Mouse (Mus musculus) cerebellum, postnatal 4 days (tissue): ENCODE measurements around the gene Fam207a.

Experiments used
- DNase-seq, 2 experiments: peaks; one replicate each; pipeline ENCODE4 v3.0.0; 2022; ENCODE audit warnings: low spot score in 2 of 2, mixed read lengths in 1 of 2

The Fam207a gene

DNA sequence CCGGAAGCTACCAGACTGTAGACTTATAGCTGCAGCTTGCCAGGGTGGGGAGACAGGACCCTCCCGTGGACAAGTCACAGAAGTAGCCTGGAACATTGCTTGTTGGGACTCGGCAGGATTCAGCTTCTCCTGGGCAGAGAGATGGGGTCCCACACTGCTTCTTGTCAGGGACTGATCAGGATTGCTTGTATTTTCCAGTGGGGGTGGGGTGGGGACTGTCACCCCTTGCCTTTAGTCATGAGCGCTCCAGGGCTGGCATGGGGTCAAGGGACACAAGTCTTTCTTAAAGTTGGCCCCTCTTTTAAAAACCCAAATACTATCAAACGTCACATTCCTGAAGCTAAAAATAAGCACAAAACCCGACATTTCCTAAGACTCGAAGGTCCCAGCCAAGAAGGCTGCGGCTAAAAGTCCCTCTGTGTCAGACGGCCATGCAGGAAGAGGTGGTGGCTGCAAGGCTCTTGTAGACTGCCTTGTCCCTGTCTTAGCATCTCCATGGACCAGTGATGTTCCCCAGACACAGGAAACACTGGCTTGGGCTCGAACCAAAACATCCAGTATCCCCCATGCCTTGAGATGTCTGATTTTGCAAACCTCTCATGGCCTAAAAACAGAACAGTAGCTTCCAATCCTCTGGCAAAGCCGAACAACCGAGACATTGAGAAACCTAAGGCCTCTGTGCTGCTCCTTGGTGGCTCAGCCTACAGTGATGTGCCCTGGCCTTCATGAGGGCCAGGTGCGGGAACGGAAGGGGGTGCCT is 60.2 kb downstream of the Fam207a start:
- no peak for DNase-seq

DNA sequence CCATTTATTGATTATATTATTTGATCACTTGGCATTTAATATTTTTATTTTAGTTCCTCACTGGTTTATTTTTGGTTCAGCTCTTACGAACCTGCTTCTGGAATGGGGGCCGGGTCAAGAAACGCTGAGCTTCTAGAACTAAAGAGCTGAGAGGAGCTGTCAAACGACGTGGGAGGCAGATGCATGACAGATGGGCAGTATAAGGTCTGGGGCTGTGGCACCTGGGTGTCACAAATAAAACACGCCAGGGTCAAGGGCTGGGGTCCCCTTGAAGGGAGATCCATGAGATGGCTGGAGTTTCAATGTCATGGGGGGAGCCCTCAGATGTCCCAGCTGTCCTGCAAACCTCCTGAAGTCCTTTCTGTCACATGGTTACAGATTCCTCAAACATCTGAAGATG is 60.8 kb downstream of the Fam207a start:
- DNase-seq = no peak

DNA sequence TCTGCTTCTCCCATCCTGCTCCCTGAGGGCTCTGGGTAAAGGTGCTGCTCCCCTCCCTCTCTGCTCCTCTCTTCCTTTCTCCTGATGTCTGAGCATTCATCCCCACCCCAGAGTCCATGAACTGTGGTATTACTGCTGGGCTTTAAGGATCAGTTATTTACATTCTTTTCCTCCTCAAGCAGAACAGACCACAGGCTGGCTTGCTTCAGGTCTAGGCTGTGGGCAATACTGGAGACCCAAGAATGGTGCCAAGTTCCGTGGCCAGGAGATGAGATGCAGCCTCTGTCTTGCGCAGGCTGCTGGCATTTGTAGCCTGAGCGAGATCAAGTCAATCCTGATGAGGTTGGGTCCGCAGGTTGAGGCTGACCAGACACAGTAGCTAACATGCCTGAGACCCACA is 63.8 kb downstream of the Fam207a start:
- no peak for DNase-seq

DNA sequence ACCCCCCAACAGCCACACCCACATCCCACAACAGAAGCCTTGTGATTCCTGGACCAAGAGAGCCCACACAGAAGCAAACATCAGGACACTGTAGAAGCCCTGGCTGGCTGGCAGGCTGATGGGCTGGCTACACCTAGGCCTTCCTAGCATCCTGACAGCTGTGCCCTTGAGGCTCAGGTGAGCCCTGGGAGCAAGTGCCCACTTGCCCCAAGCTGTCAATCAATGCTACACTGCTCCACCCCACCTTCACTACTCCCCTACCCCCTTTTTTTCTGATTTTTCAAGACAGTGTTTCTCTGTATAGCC is 65.5 kb downstream of the Fam207a start:
- no peak for DNase-seq

DNA sequence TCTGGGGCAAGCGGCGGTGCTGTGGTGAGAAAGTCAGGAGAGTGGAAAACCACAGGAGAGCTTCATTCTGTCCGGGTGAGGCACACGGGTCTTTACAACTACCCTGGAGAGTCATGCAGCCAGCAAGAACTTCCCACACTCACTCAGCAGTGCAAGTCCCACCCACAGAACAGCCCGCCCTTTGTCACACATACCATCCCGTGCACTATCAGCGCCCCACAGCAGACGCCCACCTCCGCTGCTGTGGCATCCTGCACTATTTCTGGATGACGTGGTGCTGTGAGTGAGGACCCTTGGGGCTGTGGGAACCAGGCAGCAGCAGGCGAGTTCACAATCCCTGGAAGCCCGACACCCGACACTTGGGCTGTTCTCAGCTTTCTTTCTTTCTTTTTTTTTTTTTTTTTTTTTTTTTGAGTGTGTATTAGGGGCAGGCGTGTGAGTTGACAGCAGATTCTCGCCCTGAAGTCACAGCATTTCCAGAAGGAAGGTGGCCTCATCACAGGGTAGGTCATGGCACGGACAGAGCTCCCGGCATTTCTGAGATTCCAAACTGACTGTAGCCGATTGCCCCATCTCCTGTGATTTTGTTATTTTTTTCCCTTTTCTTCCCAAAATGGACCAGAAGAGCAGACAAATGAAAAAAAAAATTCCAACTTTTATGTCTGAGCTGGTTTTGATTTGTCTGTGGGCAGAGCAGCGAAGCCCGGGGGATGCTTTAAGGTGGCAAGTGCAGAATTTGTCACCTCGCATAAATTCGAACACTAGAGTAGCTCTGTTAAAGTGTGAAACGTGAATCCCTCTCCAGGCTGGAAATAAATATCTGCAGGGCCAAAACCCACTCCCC is 66.0 kb downstream of the Fam207a start:
- no peak for DNase-seq

DNA sequence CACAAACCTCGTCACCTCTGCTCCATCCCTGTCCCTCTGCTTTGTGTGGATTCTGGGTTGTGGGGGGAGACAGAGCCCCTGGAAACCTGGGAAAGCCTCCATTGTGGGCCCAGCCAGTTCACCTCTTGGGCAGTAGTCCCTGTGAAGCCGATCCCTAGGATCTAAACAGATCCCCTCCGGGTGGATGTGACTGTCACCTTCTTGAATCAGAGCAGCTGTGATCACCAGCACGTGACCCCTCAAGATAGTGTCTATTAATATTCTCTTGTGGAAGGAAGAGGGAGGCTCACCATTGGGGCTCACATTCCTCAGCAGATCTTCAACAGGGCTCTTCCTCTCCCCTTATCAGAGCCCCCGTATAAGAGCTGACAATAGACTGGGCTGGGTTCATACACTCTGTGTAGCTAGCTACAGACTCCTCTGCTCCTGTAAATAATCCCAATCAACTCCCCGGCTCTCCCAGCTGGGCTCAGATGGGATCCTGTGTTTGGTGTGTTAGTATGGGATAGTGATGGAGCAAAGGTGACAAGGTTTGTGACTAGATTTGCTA is 66.8 kb downstream of the Fam207a start:
- no peak for DNase-seq

DNA sequence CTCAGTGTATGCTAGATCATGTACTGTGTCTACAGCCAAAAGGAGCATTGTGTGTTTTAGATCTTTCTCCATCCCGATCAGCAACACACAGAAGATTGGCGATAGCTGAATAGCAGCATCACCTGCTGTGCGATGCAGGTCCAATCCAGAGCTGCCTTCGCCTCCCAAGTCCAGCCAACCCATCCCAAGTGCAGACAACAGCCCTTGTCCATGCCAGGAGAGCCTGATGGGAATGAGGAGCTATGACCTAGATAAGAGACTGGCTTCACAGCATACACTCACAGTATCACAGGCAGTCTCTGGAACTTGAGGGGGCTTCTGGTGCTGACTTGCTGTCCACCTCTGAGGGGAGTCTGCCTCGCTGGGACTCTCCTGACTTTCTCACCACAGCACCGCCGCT is 67.4 kb downstream of the Fam207a start:
- no peak for DNase-seq

DNA sequence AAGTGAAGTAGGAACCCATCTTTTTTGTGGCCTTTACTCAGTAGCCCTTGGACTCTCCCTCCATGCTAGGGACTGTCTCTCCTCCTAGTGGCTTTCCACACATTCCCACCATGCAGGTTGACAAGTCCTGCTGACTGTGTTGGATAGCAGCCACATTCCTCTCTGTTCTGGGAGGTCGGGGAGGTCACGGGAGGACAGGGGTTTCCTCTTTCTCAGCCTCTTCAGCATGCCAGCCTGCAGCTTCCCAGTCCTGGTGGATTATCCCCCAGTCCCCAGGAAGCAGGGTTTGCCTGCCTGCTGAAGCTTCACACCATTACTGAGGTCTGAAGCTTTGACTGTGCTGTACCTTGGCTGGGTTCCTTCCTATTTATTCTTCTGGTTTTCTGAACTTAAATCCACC is 67.8 kb downstream of the Fam207a start:
- DNase-seq = no peak

DNA sequence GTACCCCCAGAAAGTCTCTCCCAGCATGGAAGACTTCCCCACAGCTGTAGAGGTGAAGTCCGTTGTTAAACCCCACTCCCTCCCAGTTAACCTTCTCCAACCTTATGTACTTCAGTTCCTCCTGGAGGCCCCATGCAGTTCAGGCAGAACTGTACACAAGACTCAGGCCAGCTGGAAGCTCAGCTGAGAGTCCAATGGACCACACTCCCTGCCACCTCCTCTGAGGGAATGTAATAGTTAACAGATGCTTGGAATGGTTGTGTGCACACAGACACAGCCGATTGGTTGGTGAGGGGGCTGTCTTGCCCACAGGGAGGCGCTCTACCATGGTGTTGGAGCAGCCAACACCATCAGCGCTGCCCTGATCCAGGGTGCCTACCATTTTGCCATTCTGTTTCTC is 73.3 kb downstream of the Fam207a start:
- DNase-seq = no peak

DNA sequence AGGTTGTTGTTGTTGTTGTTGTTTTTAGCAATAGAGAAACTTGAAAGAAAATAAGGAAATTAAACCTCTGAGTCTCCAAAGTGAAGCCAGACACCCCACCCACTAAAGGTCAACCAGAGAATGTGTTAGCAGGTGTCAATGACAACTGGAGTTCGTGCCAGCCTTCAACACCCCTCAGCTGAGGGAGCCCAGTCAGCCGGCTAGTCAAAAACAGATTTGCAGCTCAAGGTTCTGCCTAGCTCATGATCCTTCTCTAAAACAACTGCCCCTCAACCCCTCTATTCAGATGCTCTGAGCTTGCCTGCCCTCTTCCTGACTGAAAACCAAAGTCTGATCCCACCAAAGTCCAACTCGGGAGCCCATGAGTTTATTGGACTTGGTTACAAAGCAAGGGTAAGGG is 73.8 kb downstream of the Fam207a start:
- DNase-seq = no peak

DNA sequence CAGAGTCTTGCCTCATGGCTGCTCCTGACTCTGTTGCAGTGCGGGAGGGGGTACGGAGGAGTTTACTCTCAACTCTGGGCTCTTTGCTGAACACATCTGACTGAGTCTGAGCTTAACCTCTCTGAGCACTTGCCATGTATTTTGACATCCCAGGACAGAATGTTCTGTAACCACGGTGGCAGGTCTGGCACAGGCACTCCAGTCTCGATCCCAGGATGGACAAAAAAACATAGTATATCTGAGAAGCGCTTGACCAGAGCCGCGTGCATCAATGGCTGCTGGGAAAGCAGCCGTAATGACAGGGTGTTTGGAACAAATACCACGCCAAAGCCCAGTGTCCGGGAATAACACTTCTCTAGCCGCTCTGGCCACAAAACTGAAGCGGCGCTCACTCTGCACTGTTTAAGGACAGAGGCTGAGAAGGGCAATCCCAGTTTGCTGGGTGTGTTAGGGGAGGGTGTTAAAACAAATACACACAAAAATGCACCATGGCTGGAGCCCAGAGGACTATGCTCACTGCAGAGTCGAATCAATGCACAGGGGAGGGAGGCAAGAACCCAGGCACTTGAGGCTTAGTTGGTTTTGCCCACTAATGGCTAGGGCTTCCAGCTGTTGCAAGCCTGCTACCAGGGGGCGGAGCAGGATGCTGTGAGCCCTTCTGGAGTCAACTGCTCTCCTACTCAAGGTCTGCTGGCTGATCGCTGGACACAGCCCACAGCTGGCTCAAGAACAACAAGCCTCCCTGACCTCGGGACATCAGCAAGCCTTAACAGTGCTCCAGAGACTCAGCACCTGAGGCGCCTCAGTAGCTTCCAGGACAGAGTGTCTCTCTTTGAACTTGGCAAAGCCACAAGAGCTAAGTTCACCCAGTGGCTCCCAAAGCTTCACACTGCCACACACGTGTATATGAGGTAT is 74.5 kb downstream of the Fam207a start:
- no peak for DNase-seq

DNA sequence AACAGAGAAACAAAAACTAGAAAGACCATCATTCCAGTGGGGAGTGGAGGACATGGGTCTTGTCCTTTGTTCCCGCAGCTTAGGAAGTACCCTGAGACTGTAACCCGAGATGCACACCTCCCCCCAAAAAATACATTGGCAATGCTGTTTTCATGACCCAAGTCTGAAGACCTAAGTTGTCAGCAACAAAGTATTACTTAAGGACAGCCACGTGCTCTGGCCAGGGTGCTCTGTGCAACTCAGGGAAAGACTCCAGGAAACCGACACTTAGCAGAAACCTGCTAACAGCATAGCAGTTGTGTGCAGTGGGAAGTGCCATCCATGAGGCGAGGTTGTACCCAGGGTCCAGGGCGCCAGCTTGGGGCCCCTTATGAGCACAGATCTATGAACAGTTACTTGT is 75.3 kb downstream of the Fam207a start:
- DNase-seq = no peak

DNA sequence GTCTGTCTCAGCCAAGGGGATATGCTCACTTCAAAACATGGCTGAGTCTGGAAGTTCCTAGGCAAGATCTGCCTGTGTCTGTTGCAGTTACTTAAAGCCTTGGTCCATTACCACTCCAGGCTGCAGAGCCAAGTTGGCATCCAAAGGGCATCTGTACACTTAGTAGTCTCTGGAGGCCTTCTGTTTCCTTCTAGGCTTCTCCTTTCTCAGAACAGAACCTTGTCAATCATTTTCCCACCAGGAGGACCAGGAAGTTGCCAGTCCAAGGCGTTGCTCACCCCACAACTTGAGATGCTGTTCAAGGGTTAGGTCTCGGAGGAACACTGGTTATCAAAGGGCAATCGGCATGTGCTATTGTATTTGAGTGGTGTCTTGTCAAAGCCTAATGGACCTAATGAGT is 76.6 kb downstream of the Fam207a start:
- DNase-seq = no peak

DNA sequence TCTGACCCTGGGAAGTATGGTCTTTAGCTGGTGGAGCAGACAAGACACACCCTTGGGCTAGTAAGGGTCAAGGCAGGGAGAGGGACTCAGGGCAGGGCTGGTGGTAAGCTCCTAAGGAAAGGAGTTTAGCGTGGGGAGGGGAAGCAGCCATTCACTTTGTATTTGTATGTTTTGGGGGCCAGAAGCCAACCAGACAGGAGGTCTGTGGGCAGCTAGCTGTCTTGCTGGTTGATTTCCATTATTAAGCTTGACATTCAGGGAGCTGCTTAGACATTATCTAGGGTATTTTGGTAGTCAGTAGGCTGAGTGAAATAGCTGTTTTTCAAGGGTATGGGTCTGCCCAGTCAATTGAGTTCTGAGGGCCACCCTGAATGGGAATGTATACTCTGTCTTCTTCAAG is 77.6 kb downstream of the Fam207a start:
- DNase-seq = no peak
